Mouse (Mus musculus): ENCODE measurements around the gene Aoc3.
"Not testable (repeated sequence)": the region's sequence is repeated elsewhere in the genome, so short reads cannot be mapped to it uniquely, and the experiment has no call there.

The Aoc3 gene

DNA sequence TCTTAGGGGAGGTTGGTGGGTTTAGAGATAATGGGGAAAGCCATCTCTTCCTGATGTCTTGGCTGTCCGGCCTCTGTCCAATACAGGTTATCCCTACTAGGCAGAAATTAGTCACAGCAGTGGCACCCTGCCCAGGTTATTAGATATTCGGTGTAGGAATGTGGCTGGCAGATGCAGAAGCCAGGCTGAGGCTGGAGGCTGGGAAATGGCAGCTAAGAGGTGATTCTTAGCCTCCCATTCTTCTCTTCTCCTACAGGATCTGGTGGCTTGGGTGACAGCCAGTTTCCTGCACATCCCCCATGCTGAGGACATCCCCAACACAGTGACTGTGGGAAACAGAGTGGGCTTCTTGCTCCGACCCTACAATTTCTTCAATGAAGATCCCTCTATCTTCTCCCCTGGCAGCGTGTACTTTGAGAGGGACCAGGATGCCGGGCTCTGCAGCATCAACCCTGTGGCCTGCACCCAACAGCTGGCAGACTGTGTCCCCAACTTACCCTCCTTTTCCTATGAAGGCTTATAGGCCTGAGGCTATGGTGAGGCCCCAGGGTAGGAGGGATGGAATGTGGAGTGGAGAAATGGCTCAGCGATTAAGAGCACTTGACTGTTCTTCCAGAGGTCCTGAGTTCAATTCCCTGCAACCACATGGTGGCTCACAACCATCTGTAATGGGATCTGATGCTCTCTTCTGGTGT lies 1.3 kb upstream of the Aoc3 start:
- DNase-seq = no peak

DNA sequence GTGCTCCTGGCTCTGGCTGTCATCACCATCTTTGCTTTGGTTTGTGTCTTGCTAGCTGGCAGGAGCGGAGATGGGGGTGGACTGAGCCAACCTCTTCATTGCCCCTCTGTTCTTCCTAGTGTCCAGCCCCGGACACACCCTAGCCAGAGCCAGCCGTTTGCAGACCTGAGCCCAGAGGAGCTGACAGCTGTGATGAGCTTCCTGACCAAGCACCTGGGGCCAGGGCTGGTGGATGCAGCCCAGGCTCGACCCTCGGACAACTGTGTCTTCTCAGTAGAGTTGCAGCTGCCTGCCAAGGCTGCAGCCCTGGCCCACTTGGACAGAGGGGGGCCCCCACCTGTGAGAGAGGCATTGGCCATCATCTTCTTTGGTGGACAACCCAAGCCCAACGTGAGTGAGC lies 556 bp downstream of the Aoc3 start:
- DNase-seq = not testable (repeated sequence)

DNA sequence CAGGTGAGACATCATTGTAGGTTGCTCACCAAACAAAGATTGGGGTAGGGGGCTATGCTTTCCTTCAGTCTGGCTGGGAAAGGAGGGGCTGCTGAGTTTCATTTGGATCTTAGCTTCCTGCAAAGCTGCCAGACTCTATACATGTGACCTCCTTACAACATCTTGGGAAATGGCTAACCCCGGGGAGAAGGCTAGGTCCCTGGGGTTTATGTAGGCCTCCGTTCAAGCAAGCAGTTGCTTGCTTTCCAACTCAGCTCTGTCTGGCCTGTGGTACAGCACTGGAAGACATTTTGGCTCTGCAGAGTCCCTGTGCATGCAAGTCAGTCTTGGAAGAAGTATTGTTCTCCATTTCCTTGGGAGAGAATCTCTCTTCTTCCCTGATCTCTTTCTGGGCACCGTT lies 2.1 kb downstream of the Aoc3 start:
- no peak for DNase-seq

DNA sequence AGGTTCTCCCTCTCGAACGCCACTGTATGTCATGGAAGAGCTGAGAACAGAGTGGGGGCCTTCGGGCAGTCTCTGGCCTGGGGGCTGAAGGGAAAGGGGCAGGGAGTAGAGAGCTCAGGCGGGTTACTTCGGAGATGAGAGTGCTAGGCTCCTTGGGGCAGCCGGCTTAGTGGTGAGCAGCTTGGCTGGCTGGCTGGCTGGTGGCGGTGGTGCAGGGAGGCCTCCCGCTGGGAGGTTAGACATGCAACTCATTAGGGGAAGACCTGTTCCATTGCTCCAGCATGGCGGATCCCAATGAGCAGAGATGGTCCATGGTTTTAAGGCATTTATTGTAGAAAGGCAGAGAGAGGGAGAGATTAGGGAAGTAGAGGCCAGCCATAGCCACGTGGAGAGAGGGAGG lies 3.6 kb downstream of the Aoc3 start:
- DNase-seq = peak; percentile 27

DNA sequence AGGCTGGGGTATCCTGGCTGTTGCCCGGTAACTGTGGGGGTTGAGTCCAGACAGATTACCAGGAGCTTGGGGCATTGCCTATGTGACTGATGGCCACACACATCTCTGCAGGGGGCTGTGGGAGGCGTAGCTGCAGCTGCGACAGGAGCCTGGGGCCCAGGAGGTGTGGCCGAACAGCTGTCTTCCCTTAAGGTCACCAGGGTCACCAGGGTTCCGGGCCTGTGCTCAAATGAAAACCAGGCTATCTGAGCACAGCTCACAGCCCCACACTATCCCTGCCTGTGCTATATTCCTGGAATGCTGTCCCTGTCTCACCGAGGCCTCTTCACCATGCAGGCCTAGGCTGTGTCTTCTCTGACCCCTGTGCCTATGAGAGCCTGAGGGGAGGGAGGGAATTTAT lies 4.1 kb downstream of the Aoc3 start:
- DNase-seq = peak; percentile 26

DNA sequence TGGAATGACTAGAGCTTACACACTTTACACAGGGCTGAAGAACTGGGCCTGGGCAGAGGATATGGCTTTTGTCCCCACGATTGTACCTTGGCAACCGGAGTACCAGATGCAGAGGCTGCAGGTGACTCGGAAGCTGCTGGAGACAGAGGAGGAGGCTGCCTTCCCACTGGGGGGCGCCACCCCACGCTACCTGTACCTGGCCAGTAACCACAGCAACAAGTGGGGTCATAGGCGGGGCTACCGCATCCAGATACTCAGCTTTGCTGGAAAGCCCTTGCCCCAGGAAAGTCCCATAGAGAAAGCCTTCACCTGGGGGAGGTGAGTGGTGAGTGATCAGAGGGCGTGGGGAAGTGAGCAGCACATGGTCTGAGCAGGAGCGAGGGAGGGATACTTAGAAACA lies 5.3 kb downstream of the Aoc3 start:
- no peak for DNase-seq

DNA sequence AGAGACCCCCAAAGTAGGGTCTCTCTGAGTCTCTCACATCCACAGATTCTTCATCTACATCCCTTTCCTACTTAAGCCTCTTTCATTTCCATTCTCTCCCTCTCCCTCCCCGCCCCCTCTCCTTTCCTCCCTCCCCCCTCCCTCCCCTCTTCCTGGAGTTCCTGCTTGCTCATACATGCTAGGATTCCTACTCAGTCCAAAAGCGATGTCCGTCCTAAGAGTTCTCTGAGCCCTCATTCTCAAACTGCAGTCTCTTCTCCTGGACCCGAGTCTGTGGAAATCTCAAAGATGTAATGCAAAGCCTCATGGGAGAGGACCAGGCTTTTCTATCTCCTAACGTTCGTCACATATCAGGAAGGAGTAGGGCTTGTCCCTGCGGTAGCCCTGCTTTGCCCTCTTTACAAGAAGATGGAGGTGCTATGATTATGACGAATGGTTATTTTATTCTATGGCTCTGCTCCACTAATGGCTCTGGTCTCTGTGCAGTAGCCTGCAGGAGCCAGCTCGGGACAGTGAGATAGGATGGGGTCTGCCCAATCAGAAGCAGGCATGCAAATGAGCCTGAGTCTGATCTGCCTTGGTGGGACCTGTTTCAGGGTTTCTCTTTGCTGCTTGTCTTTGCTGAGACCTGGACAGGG lies 7.8 kb downstream of the Aoc3 start:
- DNase-seq = peak; percentile 86

DNA sequence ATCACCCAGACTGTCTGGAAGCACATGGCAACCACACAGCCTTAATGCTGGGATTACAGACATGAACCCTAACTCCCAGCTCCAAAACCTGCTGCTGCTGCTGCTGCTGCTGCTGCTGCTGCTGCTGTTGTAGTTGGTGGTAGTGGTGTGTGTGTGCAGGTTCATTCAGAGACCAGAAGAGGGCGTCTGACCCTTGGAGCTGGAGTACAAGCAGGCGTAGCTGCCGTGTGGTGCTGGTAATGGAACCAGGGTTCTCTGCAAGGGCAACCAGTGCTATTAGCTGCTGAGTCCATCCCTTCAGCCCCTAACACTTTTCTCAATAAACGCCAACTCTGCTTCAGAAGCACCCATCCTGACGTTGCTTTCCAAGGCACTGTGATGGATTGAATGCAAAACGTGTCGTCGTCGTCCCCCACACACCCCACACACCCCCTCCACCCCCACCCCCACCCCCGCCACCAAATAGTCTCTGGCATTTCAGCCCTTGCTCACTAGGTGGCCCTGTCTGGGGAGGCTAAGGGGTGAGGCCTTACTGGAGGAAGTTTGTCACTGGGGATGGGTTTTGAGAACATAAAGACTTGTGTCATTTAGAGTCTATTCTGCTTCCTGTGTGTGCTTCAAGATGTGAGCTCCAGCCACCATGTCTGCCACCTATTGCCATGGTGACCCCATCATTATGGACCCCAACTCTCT lies 16.8 kb downstream of the Aoc3 start:
- no peak for DNase-seq

DNA sequence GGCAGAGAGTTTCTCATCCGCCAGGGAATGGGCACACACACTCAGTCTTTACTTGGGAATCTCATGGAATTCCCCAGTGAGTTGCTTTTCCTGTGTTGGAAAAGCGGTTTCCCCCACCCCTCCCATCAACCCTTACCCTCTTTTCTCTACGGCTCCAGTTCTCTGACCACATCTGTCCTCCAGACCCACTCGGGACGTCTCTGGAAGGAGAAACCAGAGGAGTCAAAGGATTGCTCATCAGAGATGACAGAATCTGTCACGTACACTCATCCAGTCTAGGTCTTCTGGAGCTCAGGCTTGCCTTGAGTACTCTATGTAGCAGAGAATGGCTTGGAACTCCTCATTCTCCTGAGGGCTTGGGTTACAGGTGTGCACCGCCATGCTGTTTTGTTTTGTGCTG lies 18.4 kb downstream of the Aoc3 start:
- no peak for DNase-seq

DNA sequence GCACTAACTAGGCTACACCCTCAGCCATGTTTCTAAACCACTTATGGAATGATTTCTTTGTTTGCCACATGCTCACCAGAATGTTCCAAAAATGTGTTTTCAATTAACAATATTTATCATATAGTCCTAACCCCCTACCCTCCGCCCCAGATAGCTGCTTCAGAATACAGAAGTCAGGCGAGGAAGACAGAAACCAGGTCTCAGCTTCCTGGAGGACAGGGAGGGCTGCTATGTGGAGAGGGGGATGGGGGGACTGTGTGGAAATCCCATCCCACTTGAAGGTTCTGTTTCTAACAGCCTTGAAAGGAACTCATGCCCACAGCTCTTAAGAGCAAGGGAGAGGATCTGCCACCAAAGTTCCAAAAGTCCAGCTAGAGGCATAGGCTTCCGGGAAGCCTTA lies 18.8 kb downstream of the Aoc3 start:
- DNase-seq = no peak

DNA sequence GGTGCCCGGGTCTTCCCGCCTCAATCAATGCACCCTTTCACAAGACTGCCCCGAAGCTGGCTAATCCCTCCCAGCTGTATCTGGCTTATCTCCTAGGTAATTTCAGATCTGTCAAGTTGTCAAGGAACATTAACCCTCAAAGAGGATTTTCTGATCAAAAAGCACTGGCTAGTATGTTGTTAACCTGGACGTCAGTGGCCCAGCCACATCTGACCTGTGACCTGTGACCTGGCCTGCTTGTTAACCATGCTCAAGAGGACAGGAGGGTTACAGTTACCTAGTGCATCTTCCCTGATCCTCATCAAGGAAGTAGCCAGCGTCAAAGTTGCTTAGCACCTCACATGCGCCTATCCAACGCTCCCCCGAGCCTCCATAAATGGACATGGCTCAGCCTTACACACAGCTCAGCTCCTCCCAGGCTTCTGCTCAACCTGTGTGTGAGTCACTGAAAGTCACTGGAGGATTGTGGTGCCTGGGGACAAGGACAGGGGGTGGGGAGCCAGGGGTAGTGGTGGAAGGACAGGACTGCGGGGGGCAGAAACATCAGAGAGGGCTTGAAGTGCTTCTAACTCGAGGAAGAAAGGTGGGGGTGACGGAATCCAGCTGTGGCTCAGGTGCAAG lies 20.8 kb downstream of the Aoc3 start:
- peak; percentile 9 for DNase-seq

DNA sequence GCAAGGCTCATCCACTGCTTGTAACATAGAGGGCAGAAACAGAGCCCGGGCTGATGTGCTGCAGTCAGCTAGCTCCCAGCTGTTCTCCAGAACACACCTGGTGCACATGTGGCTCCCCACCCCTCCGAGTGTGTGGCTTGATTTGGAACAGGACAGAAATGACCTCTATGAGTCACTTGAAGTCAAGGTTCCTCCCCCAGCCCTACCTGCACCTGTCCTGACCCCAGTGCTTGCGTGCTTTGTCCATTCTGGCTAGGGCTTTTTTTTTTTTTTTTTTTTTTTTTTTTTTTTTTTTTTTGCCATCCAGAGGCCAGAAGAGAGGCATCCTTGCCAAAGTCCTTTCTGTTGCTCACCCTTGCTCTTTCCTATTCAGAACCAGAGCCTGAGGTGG lies 21.3 kb downstream of the Aoc3 start:
- no peak for DNase-seq

DNA sequence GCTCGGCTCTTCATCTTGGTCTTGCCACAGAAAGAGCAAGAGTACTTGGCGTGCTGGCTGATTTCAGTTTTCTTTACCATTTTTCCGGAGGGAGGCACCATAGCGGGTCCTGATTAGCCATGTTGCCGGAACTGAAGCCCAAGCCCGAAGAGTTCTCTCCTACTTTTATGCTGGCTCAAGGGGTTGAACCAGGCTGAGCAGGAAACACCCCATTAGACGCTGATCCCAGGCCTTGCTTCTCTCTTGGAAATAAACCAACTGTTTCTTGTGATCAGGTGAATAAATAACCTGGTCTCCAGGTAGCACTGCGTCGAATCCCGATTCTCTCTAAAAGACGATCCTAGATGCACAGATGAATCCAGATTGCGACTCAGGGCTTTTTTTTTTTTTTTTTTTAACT lies 23.0 kb downstream of the Aoc3 start:
- no peak for DNase-seq

DNA sequence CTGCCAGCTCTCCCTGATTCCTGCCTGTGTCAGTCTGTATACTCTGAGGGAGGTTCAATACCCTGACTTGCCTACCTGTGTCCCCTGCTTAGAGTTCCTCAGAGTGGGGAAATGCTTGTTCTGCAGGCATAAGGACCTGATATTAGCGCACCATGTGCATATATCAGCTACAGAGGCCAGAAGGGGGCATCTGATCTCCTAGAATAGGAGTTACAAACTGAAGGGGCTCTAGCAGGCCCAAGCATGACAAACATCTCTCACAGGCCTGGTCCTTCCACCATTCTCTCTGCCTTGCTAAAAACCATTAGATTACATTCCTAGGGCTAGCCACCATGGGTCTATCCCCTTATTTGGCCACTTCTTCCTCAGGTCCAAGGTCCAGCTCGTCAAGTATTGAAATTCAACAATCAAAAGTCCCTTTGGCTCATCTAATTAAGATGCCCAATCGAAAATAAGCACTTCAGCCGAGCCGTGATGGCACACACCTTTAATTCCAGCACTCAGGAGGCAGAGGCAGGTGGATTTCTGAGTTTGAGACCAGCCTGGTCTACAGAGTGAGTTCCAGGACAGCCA lies 24.1 kb downstream of the Aoc3 start:
- DNase-seq = no peak

DNA sequence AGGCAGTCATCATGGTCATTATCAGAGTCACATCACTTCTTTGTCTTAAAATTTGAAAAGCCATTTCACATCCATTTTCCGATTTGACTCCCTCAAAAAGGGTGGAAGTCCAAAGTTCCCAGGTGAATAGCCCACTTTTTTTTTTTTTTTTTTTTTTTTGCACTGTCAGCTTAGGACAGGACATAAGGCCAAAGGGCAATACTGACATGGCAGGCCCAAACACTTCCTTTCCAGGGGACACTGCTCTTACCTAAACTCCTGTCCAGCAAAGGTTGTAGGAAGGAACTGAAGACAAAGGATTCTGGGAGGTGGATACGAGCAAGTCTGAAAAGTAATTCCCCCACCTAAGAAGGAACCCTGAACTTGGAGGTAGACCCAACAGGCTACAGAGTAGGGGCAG lies 25.5 kb downstream of the Aoc3 start:
- no peak for DNase-seq

DNA sequence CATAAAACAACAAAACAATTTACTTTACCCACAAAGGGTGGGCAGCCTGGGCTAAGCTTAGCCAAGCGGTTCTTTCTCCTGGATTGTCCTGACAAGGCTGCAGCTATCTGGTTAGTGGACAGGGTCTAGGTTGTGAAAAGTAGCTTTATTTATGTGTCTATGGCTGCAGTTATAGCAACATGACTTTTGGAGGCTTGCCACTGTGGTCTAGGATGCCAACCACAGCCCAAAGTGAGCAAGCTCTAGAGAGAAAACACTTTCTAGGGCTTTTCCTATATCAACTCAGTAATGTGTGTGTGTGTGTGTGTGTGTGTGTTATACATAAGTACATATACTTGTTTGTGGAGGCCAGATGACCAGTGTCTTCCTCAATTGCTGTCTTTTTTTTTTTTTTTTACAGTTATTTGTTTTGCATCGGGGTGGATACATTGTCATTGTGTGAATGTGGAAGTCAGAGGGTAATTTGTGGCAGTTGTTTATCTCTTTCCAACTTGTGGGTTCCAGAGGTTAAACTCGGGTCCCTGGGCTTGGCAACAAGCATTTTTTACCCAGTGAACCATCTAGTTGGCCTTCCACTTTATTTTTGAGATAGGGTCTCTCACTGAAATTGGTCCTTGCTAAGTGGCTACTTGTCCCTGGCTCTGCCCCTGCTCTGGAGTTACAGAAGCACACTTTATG lies 27.2 kb downstream of the Aoc3 start:
- no peak for DNase-seq

DNA sequence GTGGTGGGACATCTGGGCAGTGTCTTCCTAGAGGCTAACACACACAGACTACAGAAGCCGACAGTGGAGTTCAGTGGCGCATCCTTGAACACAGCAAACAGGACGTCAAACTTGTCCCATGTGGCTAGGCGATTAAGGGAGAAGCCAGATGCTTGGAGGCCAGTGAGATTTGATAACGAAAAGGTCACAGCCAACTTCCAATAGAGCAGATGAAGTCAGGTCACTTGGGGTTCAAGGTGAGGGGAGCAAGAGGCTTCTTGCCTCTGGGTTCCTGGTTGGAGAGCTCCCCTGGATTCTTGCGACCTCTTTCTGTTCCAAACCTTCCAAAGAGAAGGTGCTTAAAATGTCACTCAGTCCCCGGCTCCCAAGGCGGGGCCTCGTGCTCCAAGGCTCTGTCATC lies 29.4 kb downstream of the Aoc3 start:
- no peak for DNase-seq

DNA sequence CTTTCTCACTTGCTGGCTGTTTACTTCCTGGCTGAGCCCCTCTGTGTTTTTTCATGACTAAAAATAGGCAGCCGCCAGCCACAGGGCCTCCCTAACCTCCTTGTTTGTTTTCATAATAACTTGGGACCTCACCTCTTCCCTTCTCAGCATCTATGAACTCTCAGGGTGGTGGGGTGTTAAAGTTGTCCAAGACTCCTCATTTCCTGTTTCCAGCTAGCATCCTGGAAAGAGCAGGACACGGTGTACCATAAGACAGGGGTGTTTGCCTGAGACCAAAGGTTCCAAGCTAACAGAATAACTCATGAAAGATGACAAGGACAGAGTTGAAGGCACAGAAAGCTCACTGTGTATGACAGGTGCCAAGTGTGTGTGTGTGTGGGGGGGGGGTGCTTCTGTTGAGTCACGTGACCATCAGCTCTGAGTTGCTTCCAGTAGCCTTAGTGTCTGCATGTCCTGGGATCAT lies 30.3 kb downstream of the Aoc3 start:
- DNase-seq = no peak

DNA sequence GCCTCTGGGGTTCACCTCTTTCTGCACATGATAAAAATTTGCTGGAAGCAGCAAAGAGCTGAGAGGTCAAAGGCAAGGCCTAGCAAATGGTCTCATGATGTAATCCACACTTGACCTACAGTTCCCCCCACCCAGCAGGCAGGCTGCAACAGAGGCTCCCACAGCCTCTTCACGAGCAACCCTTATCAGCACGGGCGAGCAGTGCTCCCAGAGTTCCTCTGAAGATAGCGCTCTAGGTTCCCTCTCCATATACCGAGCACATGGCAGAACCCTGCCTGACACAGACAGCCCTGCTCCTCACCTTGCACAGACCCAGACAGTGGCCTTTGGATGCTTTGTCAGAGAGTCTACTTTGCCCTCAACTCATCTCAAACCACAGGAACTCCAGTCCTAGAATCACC lies 34.1 kb downstream of the Aoc3 start:
- no peak for DNase-seq

DNA sequence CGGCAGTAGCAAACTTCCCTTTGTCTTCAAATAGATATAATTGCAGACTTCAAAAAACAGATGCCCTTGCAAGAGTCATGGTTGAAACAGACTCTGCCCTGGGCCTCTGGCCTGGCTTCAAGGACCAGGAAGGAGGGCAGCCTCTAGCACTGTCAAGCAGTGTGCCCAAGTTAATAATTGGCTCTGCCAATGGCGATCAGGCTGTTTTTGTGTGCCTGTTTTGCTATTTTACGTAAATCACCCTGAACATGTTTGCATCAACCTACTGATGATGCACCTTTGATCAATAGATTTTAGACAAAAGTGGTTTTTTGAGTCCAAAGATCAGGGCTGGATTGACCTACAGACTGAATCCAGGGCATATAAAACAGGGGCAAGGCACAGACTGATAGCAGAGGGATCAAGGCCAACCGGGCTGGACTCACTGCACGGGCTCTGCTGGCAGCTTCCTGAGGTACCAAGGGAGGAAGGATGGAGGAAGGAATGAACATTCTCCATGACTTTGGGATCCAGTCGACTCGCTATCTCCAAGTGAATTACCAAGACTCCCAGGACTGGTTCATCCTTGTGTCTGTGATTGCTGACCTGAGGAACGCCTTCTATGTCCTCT lies 37.0 kb downstream of the Aoc3 start, which contains the start of gene G6pc:
G6pc (plus strand) TSS at position 236 of the 610 bp plus-strand sequence.
- DNase-seq = no peak

DNA sequence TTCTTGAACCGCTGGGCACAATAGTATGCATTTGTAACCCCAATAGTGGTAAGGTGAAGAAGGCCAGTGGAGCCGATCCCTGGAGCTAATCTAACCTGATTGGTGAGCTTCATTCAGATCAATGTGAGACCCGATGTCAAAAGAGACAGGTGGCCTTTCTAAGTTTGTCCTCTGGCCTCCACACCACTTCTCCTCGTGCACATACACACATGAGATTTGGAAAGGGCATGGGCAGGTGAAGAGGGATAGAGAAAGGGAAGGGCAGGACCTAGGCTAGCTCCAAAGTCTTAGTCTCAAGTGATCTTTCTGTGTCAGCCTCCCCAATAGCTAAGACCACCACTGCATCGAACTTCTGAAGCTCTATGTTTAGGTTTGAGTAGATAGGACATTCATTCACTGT lies 39.7 kb downstream of the Aoc3 start:
- DNase-seq = no peak

DNA sequence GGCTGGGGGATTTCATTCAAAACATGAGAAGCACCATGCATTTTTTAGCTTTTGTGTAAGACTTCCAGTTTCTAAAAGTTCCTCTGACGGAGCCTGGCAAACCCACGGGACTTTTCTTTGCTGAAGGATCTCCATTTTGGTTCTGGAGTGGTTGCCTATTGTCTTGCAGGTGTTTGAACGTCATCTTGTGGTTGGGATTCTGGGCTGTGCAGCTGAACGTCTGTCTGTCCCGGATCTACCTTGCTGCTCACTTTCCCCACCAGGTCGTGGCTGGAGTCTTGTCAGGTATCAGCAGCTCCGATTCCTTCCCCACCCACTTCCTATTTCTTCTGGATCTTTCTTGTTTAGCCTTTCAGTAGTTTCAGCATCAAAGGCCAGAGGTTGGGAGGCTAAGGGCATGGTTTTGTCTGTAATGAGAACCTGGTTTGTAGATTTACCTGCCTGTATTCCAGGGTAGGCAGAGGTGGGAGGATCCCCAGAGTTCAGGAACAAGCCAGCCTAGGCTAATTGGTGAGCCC lies 44.1 kb downstream of the Aoc3 start:
- DNase-seq = no peak
